Mouse (Mus musculus) megakaryocyte, embryonic 14.5 days (primary cell): ENCODE results near the gene Spg20. TPM values are rescaled to one million over a fixed set of nuclear protein-coding genes. Genes with fewer than 3 reads are reported as not detected.

Experiments used
- H3K27me3 ChIP-seq: replicated peaks from 2 replicates; pipeline ENCODE3; 2012; ENCODE audit warnings: inconsistent platforms
- H3K36me3 ChIP-seq: replicated peaks from 2 replicates; pipeline ENCODE3; 2012; ENCODE audit warnings: low read length, inconsistent platforms, mixed read lengths
- H3K4me1 ChIP-seq: 2 replicates; pipeline ENCODE4 v1.6.1; 2012; ENCODE audit warnings: inconsistent platforms
- H3K4me3 ChIP-seq: replicated peaks from 2 replicates; pipeline ENCODE3; 2012; ENCODE audit warnings: moderate library complexity, mild to moderate bottlenecking, inconsistent platforms
- H3K9me3 ChIP-seq: 2 replicates; pipeline ENCODE4 v1.6.1; 2012; ENCODE audit warnings: inconsistent platforms
- FLI1 ChIP-seq: IDR thresholded peaks from 2 replicates; pipeline ENCODE4 v1.6.1; 2012; ENCODE audit warnings: low read length, inconsistent platforms, mixed read lengths
- GATA1 ChIP-seq: IDR thresholded peaks from 3 replicates; pipeline ENCODE4 v1.6.1; 2012; ENCODE audit warnings: mixed read lengths, low read length, inconsistent platforms, borderline replicate concordance
- polyA plus RNA-seq: library from polyadenylated mRNA; stranded (reverse); fragments of >175 nt; gene quantifications from 2 replicates; pipeline ENCODE4 v1.2.3, GENCODE M21; 2012; ENCODE audit warnings: low replicate concordance; ENCODE audit not compliant: insufficient read depth

Gene Spg20
- polyA plus RNA-seq, 1 experiment, result 3.4 TPM

- Histone ChIP-seq H3K36me3 (peaks cover 29% of the 10 kb centered on the region), H3K4me1 (no peaks in the 10 kb centered on the region), H3K9me3 (no peaks in the 10 kb centered on the region), H3K4me3 (no peak overlapping the region), H3K27me3 (no peaks in the 10 kb centered on the region)
- no peak for TF ChIP-seq FLI1
Observed at GRCm38 (mm10) chr3:55139837-55140236, 27.9 kb downstream of the Spg20 start.

DNA sequence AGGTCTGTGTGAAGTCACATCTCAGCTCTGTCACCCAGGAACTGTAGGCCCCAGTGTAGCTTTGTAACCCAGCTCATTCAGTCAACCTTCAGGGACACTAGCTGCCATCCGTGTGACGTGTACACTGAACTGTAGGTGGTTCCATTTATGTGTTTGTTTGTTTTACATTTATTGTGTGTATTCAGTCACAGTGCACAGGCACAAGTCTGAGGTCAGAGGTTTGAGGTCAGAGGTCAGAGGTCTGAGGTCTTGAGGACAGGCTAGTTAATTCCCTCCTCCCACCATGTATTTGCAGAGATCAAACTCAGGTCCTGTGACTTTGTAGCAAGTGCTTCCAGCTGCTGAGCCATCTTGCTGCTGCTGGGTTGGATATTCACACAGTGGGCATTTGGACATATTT, 29.5 kb downstream of the Spg20 start:
- TF ChIP-seq FLI1, result no peak
- no peak for TF ChIP-seq GATA1
- Histone ChIP-seq H3K36me3 (peaks cover 13% of the 10 kb centered on the region), H3K27me3 (no peaks in the 10 kb centered on the region), H3K4me3 (no peak overlapping the region), H3K9me3 (no peaks in the 10 kb centered on the region), H3K4me1 (no peaks in the 10 kb centered on the region)

- H3K9me3 ChIP-seq, result no peaks in the 10 kb centered on the region
- TF ChIP-seq GATA1 (no peak), FLI1 (no peak)
- H3K36me3 ChIP-seq, result no peaks in the 10 kb centered on the region
- H3K4me1 ChIP-seq, result no peaks in the 10 kb centered on the region
- no peaks in the 10 kb centered on the region for H3K27me3 ChIP-seq
- H3K4me3 ChIP-seq, result no peak overlapping the region
Observed at GRCm38 (mm10) chr3:55144916-55145315, 33.0 kb downstream of the Spg20 start.

- Histone ChIP-seq H3K36me3 (no peaks in the 10 kb centered on the region), H3K4me1 (no peaks in the 10 kb centered on the region), H3K4me3 (no peak overlapping the region), H3K9me3 (no peaks in the 10 kb centered on the region), H3K27me3 (no peaks in the 10 kb centered on the region)
- no peak for TF ChIP-seq FLI1
- no peak for TF ChIP-seq GATA1
Observed at GRCm38 (mm10) chr3:55146441-55146840, 34.5 kb downstream of the Spg20 start.

- no peak overlapping the region for H3K4me3 ChIP-seq
- H3K27me3 ChIP-seq, result no peaks in the 10 kb centered on the region
- no peaks in the 10 kb centered on the region for H3K36me3 ChIP-seq
- H3K9me3 ChIP-seq, result no peaks in the 10 kb centered on the region
- no peak for TF ChIP-seq FLI1
- no peak for TF ChIP-seq GATA1
- H3K4me1 ChIP-seq, result no peaks in the 10 kb centered on the region
Observed at GRCm38 (mm10) chr3:55147156-55147555, 35.2 kb downstream of the Spg20 start.

DNA sequence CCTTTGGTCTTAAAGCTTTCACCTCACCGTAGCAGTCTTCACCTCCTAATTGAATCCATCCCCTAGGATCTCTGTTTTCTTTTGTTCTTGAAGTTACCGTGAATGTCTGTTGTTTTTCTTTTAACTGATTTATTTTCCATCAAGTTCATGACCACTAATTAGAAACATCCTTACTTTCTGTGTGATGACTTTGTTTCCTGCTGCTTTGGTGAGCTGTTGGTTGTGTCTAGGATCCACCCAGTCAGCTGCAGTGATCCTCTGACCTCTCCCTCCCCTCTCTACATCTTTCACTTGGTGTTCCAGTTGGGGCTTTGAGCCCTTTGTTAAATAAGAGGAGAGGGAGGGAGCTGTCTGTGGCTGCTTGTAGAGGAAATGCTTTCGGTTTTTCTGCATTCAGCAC, 36.2 kb downstream of the Spg20 start:
- no peaks in the 10 kb centered on the region for H3K36me3 ChIP-seq

GRCm38 (mm10) chr3:55151656-55152433, 39.9 kb downstream of the Spg20 start:
- Histone ChIP-seq H3K4me1 (no peaks in the 10 kb centered on the region), H3K4me3 (no peak overlapping the region), H3K27me3 (peaks cover 3% of the 10 kb centered on the region), H3K36me3 (no peaks in the 10 kb centered on the region), H3K9me3 (no peaks in the 10 kb centered on the region)
- TF ChIP-seq GATA1 (no peak), FLI1 (no peak)

More for the DNA sequence above, 36.2 kb downstream of the Spg20 start:
- Histone ChIP-seq H3K4me1 (no peaks in the 10 kb centered on the region), H3K27me3 (no peaks in the 10 kb centered on the region), H3K4me3 (no peak overlapping the region), H3K9me3 (no peaks in the 10 kb centered on the region)
- TF ChIP-seq GATA1, result no peak
- TF ChIP-seq FLI1, result no peak

DNA sequence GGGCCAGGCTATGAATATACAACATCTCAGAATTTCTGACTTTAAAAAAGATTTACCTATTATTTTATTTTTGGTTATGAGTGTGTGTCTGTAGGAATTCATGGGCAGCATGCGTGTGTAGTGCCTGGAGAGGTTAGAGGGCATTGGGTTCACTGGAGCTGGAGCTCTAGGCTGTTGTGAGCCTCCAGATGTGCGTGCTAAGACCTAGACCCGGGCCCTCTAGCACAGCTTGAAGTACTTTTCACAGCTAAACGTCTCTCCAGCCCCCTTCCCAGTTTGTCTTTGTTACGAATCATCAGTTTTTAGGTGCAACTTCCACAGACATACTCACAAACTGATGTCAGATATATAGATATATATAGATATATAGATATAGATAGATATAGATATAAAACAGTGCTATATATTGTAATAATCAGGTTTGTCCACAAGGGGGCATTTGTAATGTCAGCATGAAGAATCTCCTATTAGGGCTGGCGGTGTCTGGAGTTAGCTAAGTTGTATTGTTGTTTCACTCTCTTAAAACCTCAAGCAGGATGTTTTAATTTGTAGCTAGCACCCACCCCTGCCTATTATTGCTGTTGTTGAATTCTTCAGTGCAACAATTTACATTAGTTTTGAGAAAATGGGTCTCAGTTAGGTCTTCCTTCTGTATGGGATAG, 40.9 kb downstream of the Spg20 start:
- peaks cover 3% of the 10 kb centered on the region; the same call in 1 of the 2 replicates for H3K9me3 ChIP-seq
- H3K4me3 ChIP-seq, result no peak overlapping the region
- H3K27me3 ChIP-seq, result peaks cover 3% of the 10 kb centered on the region
- H3K36me3 ChIP-seq, result no peaks in the 10 kb centered on the region
- TF ChIP-seq GATA1, result no peak
- TF ChIP-seq FLI1, result no peak
- no peaks in the 10 kb centered on the region for H3K4me1 ChIP-seq

- Histone ChIP-seq H3K9me3 (peaks cover 7% of the 10 kb centered on the region; the same call in 1 of the 2 replicates), H3K4me3 (no peak overlapping the region), H3K36me3 (no peaks in the 10 kb centered on the region), H3K4me1 (no peaks in the 10 kb centered on the region), H3K27me3 (peaks cover 3% of the 10 kb centered on the region)
- no peak for TF ChIP-seq GATA1
- TF ChIP-seq FLI1, result no peak
Observed at GRCm38 (mm10) chr3:55154163-55154562, 42.3 kb downstream of the Spg20 start.

GRCm38 (mm10) chr3:55157413-55157812, 45.5 kb downstream of the Spg20 start:
- H3K4me1 ChIP-seq, result no peaks in the 10 kb centered on the region
- peaks cover 7% of the 10 kb centered on the region; the same call in 1 of the 2 replicates for H3K9me3 ChIP-seq
- H3K27me3 ChIP-seq, result peaks cover 4% of the 10 kb centered on the region
- no peak overlapping the region for H3K4me3 ChIP-seq
- TF ChIP-seq FLI1 (no peak), GATA1 (no peak)
- H3K36me3 ChIP-seq, result no peaks in the 10 kb centered on the region
